Mouse (Mus musculus) right cerebral cortex, postnatal 14 days (tissue): ENCODE measurements around the gene Mmgt1.
A peak's percentile ranks its signal among the peaks of the same experiment; 100 is the strongest.

Experiments used
- DNase-seq: peaks from one replicate; pipeline ENCODE4 v3.0.0; 2022

The Mmgt1 gene

DNA sequence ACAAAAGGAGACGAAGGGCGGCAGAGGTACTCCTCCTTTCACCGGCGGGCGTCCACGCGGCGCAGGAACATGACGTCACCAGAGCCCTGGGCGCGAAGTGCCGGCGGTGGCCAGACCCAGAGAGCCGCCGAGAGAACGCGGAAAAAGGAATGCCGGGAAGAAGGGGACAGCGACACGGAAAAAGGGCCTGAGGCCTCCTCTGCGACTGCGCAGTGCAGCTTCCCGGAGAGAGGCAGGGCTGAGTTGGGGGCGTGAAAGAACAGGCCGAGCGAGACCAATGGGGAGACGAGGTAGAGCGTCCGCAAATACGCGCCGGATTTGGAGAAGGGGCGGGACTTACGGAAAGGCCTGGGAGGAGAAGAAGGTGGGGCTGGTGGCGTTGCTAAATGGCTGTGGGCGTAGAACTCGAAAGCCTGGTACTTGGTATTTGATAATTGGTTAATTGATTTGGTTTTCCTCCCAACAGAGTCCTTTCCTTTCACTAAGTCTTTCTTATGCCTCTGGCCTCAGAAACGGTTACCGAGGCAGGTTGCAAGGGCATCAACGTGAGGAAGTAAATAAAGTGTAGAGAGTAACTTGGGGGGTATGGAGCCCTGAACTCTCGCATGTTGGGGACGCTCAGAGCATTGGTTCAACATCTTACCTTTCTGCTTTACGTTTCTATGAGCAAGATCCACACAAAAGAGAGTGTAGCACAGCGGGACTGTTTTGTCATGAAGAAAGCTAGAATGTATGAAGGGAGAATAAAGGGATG is at the start of gene Mmgt1:
Gene Mmgt1 (minus strand): TSS at position 183 of the 754 bp plus-strand sequence.
- peak; percentile 89 for DNase-seq

- DNase-seq = no peak
These were observed 42.2 kb upstream of the Mmgt1 start for GRCm38 (mm10) chrX:56640066-56640465.

GRCm38 (mm10) chrX:56636185-56636584 is 38.3 kb upstream of the Mmgt1 start:
- no peak for DNase-seq

DNA sequence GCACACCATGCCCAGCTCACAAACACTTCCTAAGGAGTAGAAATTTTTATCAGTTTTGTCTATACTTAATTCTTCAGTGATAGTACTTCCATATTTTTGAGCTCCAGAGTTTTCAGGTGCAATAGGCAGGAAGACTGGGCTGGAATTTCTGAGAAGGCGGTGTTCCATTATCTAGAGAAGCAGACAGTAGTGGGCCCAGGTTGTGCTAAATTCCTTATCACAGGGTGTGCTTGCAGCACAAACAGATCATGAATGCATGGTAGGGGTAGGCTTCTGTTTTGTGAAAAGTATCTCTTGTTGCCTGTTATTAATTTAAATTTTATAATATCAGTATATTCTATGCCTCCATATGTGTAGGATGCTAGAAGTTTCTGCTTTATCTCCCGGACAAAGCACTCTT is 17.4 kb upstream of the Mmgt1 start:
- DNase-seq = no peak

DNA sequence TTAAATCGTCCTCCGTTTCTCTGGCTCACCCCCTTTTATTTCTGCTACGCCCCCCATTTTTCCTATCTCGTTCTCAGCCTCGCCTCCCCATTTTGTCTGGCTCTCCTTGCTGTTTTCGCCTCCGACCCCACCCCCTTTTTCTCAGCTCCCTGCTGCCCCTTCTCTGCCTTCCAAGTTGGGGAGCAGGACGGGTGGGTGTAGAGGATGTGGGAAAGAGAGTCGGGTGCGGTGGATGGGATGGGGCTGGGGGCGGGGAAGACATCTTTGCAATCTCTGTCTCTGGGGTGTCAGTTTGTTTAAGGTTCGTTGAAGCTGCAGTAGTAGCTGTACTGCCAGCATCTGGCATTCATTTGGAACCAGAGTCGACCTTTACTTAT is 12.4 kb upstream of the Mmgt1 start:
- DNase-seq = peak; percentile 4

- DNase-seq = peak; percentile 57
These were observed 11.9 kb upstream of the Mmgt1 start, which contains the start of gene Slc9a6 for GRCm38 (mm10) chrX:56609623-56610317. TSS of gene Slc9a6 (plus strand) at chrX:56609757.

GRCm38 (mm10) chrX:56609285-56609622 is 11.4 kb upstream of the Mmgt1 start:
- no peak for DNase-seq

GRCm38 (mm10) chrX:56607032-56607710 is 9.3 kb upstream of the Mmgt1 start:
- no peak for DNase-seq

GRCm38 (mm10) chrX:56606536-56606935 is 8.7 kb upstream of the Mmgt1 start:
- DNase-seq = no peak

DNA sequence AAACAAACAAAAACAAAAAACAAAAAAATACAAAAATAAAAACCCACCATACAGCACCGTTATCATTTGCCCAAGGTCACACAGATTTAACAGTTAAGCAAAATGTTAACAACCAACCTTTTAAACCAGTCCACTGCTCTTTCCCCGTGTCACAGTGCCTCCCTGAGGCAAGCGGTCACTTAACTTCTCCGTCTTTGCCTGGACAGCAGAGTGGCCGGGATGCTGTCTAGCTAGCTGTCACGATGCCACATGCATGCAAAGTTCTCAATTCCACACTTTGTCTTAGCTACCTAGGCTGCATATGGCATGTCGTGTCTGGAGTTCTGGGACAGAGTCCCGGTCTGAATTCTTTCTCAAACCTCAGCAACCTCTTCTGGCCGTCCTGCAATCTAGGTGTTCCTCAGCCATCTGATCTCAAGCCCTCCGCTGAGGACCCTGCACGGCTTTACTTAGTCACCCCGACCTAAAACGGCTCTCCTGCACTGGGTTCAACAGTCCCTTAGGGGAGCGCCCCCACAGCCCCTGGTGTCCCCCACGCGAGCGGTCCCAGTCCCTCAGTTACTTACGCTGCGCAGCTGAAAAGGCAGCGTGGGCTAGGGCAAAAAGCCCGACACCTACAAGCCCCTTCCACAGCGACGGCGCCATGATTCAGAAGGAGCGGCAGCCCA is 516 bp downstream of the Mmgt1 start:
- DNase-seq = no peak

DNA sequence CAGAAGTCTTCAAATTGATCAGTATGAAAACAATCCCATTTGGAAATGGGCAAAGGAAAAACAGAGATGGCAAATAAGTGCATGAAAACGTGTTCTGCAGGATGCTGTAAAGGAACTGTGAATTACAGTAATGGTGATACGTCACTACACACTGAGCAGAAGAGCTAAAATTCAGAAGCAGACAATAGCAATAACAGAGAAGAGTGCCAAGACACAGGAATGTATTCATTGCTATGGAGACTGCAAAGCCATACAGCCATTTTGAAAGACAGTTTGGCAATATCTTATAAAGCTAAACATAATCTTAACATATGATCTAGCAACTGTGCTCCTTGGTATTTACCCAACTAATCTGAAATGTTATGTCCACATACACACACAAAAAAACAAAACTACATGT is 19.7 kb downstream of the Mmgt1 start:
- DNase-seq = no peak

DNA sequence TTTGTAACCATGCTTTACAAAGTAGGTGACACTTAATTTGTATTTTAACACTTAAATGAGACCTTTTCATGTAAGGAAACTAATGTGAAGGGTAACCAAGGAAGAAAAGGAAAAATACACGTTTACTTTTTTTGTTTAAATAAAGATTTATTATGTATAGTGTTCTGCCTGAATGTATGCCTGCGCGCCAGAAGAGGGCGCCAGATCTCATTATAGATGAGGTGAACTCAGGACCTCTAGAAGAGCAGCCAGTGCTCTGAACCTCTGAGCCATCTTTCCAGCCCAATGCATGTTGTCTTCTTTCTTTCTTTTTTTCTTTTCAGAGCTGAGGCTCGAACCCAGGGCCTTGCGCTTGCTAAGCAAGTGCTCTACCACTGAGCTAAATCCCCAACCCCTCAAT is 25.4 kb downstream of the Mmgt1 start:
- peak; percentile 9 for DNase-seq

DNA sequence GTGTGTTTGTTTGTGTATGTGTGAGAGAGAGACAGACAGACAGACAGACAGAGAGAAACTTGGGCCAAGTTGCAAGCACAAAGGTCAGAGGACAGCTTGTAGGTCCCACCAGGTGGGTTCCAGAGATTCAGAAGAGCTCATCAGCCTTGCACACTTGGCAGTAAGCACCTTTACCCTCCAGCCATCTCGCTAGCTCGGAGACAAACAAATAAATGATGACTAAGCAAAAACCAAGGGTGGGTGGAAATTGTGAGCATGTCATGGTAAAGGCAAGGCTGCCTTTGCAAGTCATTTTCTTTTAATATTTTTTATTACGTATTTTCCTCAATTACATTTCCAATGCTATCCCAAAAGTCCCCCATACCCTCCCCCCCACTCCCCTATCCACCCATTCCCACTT is 44.3 kb downstream of the Mmgt1 start:
- DNase-seq = no peak

DNA sequence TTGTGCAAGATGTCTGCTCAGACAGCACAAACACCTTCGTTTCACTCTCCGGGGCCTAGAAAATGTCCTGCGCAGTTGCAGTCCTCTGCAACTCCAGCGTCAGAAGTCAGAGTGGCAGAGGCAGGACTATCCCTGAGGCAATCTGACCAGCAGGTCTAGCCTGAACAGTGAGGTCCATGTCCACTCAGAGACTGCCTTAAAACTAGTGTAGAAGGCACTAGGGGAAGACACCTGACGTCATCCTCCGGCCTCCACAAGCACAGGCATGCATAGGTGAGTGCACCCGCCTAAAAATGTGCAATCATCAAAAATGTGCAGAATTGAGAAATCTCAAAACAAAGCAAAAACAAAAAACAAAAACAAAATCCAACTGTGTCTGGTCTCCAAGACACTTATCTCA is 48.4 kb downstream of the Mmgt1 start, which contains the start of gene Gm648:
Gene Gm648 (minus strand): TSS at position 101 of the 400 bp plus-strand sequence.
- DNase-seq = no peak

DNA sequence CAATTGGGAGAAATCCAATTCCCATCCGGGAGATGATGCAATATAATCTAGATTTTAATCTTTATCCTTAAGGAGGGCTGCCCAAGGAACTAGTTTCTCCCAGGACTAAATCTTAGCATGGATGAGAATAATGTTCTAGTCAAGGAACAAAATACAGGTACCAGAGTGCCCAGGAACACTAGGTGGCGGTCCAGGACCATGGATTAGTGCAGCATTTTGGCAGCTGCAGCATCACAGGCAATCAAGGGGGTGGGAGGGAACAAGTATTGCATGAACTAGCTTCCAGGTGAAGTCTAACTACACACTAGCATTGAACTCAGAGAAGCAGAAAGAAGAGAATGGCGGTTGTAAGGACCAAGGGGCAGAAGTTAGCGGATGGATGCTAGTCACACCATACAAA is 60.7 kb downstream of the Mmgt1 start:
- DNase-seq = peak; percentile 37
